Mouse (Mus musculus) embryonic facial prominence, embryonic 15.5 days (tissue): ENCODE results near the gene Havcr2. TPM values are rescaled to one million over a fixed set of nuclear protein-coding genes. Genes with fewer than 3 reads are reported as not detected.
"Not testable (repeated sequence)": the region's sequence is repeated elsewhere in the genome, so short reads cannot be mapped to it uniquely, and the experiment has no call there.

ENCODE experiments used
- ATAC-seq: fragments of 200-750 bp; cut with Nextera tagmentation; 2 replicates; pipeline ENCODE4 v1.8.0; 2017; ENCODE audit warnings: low read depth, moderate TSS enrichment; ENCODE audit not compliant: insufficient number of reproducible peaks, low FRiP score, low TSS enrichment
- H3K27ac ChIP-seq: fragments of 300-500 bp; sonication (generic); replicated peaks from 2 replicates; pipeline ENCODE4 v1.5.1; 2015; ENCODE audit warnings: mild to moderate bottlenecking, inconsistent platforms
- H3K27me3 ChIP-seq: fragments of 300-500 bp; sonication (generic); 2 replicates; pipeline ENCODE4 v1.6.1; 2015; ENCODE audit warnings: inconsistent platforms
- H3K36me3 ChIP-seq: fragments of 300-500 bp; sonication (generic); 2 replicates; pipeline ENCODE4 v1.6.1; 2015; ENCODE audit warnings: mild to moderate bottlenecking, inconsistent platforms
- H3K4me1 ChIP-seq: fragments of 300-500 bp; sonication (generic); 2 replicates; pipeline ENCODE4 v1.6.1; 2015; ENCODE audit warnings: inconsistent platforms
- H3K4me2 ChIP-seq: fragments of 300-500 bp; sonication (generic); replicated peaks from 2 replicates; pipeline ENCODE4 v1.6.1; 2015; ENCODE audit warnings: mild to moderate bottlenecking, inconsistent platforms
- H3K4me3 ChIP-seq: fragments of 300-500 bp; sonication (generic); replicated peaks from 2 replicates; pipeline ENCODE4 v1.5.1; 2015; ENCODE audit warnings: mild to moderate bottlenecking, inconsistent platforms
- H3K9ac ChIP-seq: fragments of 300-500 bp; sonication (generic); 2 replicates; pipeline ENCODE4 v1.6.1; 2015; ENCODE audit warnings: inconsistent platforms
- H3K9me3 ChIP-seq: fragments of 300-500 bp; sonication (generic); replicated peaks from 2 replicates; pipeline ENCODE4 v1.6.1; 2016; ENCODE audit warnings: inconsistent platforms
- WGBS: fragments of 180-500 bp; shearing (Covaris S2); methylation state at CpG from one replicate; pipeline ENCODE4 v1.1.7; 2015; 5-methylcytosine and 5-hydroxymethylcytosine counted together
- polyA plus RNA-seq: library from polyadenylated mRNA; unstranded; fragments of >200 nt; fragmentation: Nextera tagmentation; extraction: Ambion mirVana; gene quantifications from 2 replicates; pipeline ENCODE4 v1.2.1, GENCODE M21; 2015

Gene Havcr2
- polyA plus RNA-seq, 1 experiment from 2014 or later = 0.21 TPM

GRCm38 (mm10) chr11:46461362-46461761, 6.6 kb downstream of the Havcr2 start:
- H3K4me3 ChIP-seq = no peak overlapping the region
- no peak overlapping the region for H3K27ac ChIP-seq
- H3K4me2 ChIP-seq = no peak overlapping the region
- no peak overlapping the region for H3K9ac ChIP-seq
- ATAC-seq = no peak
- WGBS = 68% methylated on average over 5 of the region's 5 CpGs
- H3K4me1 ChIP-seq = no peaks in the 10 kb centered on the region
- no peaks in the 10 kb centered on the region for H3K36me3 ChIP-seq
- H3K9me3 ChIP-seq = no peaks in the 10 kb centered on the region
- no peaks in the 10 kb centered on the region for H3K27me3 ChIP-seq

GRCm38 (mm10) chr11:46461931-46462330, 7.2 kb downstream of the Havcr2 start:
- Histone ChIP-seq H3K9ac (no peak overlapping the region), H3K27me3 (no peaks in the 10 kb centered on the region)

GRCm38 (mm10) chr11:46466878-46467277, 12.1 kb downstream of the Havcr2 start:
- Histone ChIP-seq H3K9ac (no peak overlapping the region), H3K27me3 (no peaks in the 10 kb centered on the region), H3K36me3 (no peaks in the 10 kb centered on the region), H3K27ac (no peak overlapping the region), H3K4me2 (no peak overlapping the region), H3K4me3 (no peak overlapping the region), H3K4me1 (no peaks in the 10 kb centered on the region), H3K9me3 (no peaks in the 10 kb centered on the region)
- no peak for ATAC-seq
- WGBS = 86% methylated on average over 2 of the region's 2 CpGs

More at GRCm38 (mm10) chr11:46461931-46462330, 7.2 kb downstream of the Havcr2 start:
- Histone ChIP-seq H3K9me3 (no peaks in the 10 kb centered on the region), H3K4me3 (no peak overlapping the region), H3K36me3 (no peaks in the 10 kb centered on the region), H3K4me2 (no peak overlapping the region), H3K27ac (no peak overlapping the region), H3K4me1 (no peaks in the 10 kb centered on the region)
- no peak for ATAC-seq
- 53% methylated on average over 5 of the region's 5 CpGs for WGBS

GRCm38 (mm10) chr11:46474220-46474619, 19.5 kb downstream of the Havcr2 start:
- 82% methylated on average over 4 of the region's 4 CpGs for WGBS
- no peaks in the 10 kb centered on the region for H3K4me1 ChIP-seq
- no peaks in the 10 kb centered on the region for H3K27me3 ChIP-seq
- no peak overlapping the region for H3K4me2 ChIP-seq
- H3K9ac ChIP-seq = no peak overlapping the region
- H3K27ac ChIP-seq = no peak overlapping the region
- no peak for ATAC-seq
- H3K4me3 ChIP-seq = no peak overlapping the region
- no peaks in the 10 kb centered on the region for H3K36me3 ChIP-seq
- no peaks in the 10 kb centered on the region for H3K9me3 ChIP-seq

- 72% methylated on average over 9 of the region's 9 CpGs for WGBS
- Histone ChIP-seq H3K36me3 (no peaks in the 10 kb centered on the region), H3K4me2 (no peak overlapping the region), H3K27me3 (no peaks in the 10 kb centered on the region), H3K27ac (no peak overlapping the region), H3K4me1 (no peaks in the 10 kb centered on the region), H3K4me3 (no peak overlapping the region), H3K9me3 (no peaks in the 10 kb centered on the region), H3K9ac (no peak overlapping the region)
- ATAC-seq = no peak
Measured at GRCm38 (mm10) chr11:46479311-46479710, 24.6 kb downstream of the Havcr2 start.

- H3K27me3 ChIP-seq = no peaks in the 10 kb centered on the region
- 45% methylated on average over 7 of the region's 7 CpGs for WGBS
Measured at GRCm38 (mm10) chr11:46480517-46480916, 25.8 kb downstream of the Havcr2 start.

GRCm38 (mm10) chr11:46488231-46488630, 33.5 kb downstream of the Havcr2 start:
- Histone ChIP-seq H3K27me3 (no peaks in the 10 kb centered on the region), H3K4me2 (no peak overlapping the region), H3K9me3 (no peaks in the 10 kb centered on the region), H3K36me3 (no peaks in the 10 kb centered on the region), H3K4me1 (no peaks in the 10 kb centered on the region), H3K27ac (no peak overlapping the region), H3K9ac (no peak overlapping the region), H3K4me3 (no peak overlapping the region)
- 4% methylated on average over 1 of the region's 1 CpGs for WGBS
- no peak for ATAC-seq

More at GRCm38 (mm10) chr11:46480517-46480916, 25.8 kb downstream of the Havcr2 start:
- H3K4me1 ChIP-seq = no peaks in the 10 kb centered on the region
- ATAC-seq = no peak
- no peak overlapping the region for H3K9ac ChIP-seq
- H3K4me3 ChIP-seq = no peak overlapping the region
- no peaks in the 10 kb centered on the region for H3K9me3 ChIP-seq
- H3K4me2 ChIP-seq = no peak overlapping the region
- H3K36me3 ChIP-seq = no peaks in the 10 kb centered on the region
- no peak overlapping the region for H3K27ac ChIP-seq

- Histone ChIP-seq H3K9me3 (no peaks in the 10 kb centered on the region), H3K4me1 (no peaks in the 10 kb centered on the region), H3K9ac (no peak overlapping the region), H3K27ac (no peak overlapping the region), H3K4me2 (no peak overlapping the region), H3K27me3 (no peaks in the 10 kb centered on the region), H3K4me3 (no peak overlapping the region), H3K36me3 (no peaks in the 10 kb centered on the region)
- WGBS = 81% methylated on average over 2 of the region's 2 CpGs
- no peak for ATAC-seq
Measured at GRCm38 (mm10) chr11:46488650-46489049, 33.9 kb downstream of the Havcr2 start.

GRCm38 (mm10) chr11:46507146-46507545, 52.4 kb downstream of the Havcr2 start:
- H3K9me3 ChIP-seq = no peaks in the 10 kb centered on the region
- H3K9ac ChIP-seq = no peak overlapping the region
- no peaks in the 10 kb centered on the region for H3K36me3 ChIP-seq
- no peak overlapping the region for H3K4me2 ChIP-seq
- no peak overlapping the region for H3K4me3 ChIP-seq
- no peak for ATAC-seq
- no peak overlapping the region for H3K27ac ChIP-seq
- WGBS = 72% methylated on average over 3 of the region's 3 CpGs
- H3K4me1 ChIP-seq = no peaks in the 10 kb centered on the region
- no peaks in the 10 kb centered on the region for H3K27me3 ChIP-seq

- Histone ChIP-seq H3K4me1 (no peaks in the 10 kb centered on the region), H3K9me3 (no peaks in the 10 kb centered on the region), H3K4me2 (no peak overlapping the region), H3K9ac (no peak overlapping the region), H3K27ac (no peak overlapping the region), H3K36me3 (no peaks in the 10 kb centered on the region), H3K4me3 (no peak overlapping the region), H3K27me3 (no peaks in the 10 kb centered on the region)
- 95% methylated on average over 5 of the region's 5 CpGs for WGBS
- no peak for ATAC-seq
Measured at GRCm38 (mm10) chr11:46509900-46510299, 55.2 kb downstream of the Havcr2 start.

- not testable (repeated sequence) for ATAC-seq
- WGBS = 75% methylated on average over 5 of the region's 5 CpGs
Measured at GRCm38 (mm10) chr11:46521341-46521740, 66.6 kb downstream of the Havcr2 start.

GRCm38 (mm10) chr11:46522719-46523118, 68.0 kb downstream of the Havcr2 start:
- Histone ChIP-seq H3K9me3 (no peaks in the 10 kb centered on the region), H3K36me3 (no peaks in the 10 kb centered on the region), H3K4me2 (no peak overlapping the region), H3K4me1 (no peaks in the 10 kb centered on the region), H3K9ac (no peak overlapping the region), H3K4me3 (no peak overlapping the region), H3K27ac (no peak overlapping the region), H3K27me3 (no peaks in the 10 kb centered on the region)
- WGBS = 73% methylated on average over 3 of the region's 3 CpGs
- no peak for ATAC-seq

More at GRCm38 (mm10) chr11:46521341-46521740, 66.6 kb downstream of the Havcr2 start:
- not testable (repeated sequence) for H3K27ac ChIP-seq, H3K9me3 ChIP-seq, H3K4me1 ChIP-seq, H3K9ac ChIP-seq, H3K4me2 ChIP-seq, H3K36me3 ChIP-seq, H3K4me3 ChIP-seq, H3K27me3 ChIP-seq
